Mouse (Mus musculus): ENCODE measurements around the gene Nt5dc3. TPM values are rescaled to one million over a fixed set of nuclear protein-coding genes. Genes with fewer than 3 reads are reported as not detected.

Nt5dc3 gene
- total and polyA plus RNA-seq, 2 experiments: 5.3 to 10.3 TPM

DNA sequence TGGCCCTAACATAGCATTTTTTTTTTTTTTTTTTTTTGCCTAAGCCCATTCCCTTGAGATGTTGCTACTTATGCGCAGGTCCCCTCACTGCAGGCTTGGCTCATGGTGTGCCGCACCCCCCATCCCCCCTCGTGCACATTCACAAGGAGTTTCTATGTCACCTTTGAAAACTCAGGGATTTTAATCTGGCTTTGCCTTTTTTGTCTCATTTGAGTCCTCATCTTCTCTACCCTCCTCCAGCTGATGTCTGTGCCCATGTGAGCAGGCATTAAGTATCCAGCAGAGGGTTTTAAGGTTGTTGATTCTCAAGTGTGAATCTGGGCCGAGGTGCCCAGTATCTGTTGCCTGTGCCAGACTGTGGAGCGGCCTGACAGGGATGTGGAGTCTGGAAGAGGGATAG, 2.8 kb downstream of the Nt5dc3 start:
- H3K9ac ChIP-seq (ENCODE audit: low read depth, low read length): no peak overlapping the region
- H3K27ac ChIP-seq (replicated peaks; ENCODE audit: insufficient read depth, low read depth, low read length): no peak overlapping the region
- peaks cover 28% of the 10 kb centered on the region for H3K4me1 ChIP-seq (ENCODE audit: control insufficient read depth, insufficient read depth, low read length)
- TF ChIP-seq CTCF (IDR thresholded peaks at IDR 0.05; ENCODE audit: low read depth, low read length) (no peak), POLR2A (IDR thresholded peaks at IDR 0.05; ENCODE audit: extremely low read depth, insufficient read depth, low read length) (no peak)
- peaks cover 31% of the 10 kb centered on the region for H3K79me2 ChIP-seq (ENCODE audit: control insufficient read depth, insufficient read depth, low read length)
- no peaks in the 10 kb centered on the region for H3K27me3 ChIP-seq (ENCODE audit: control insufficient read depth, insufficient read depth, low read length)
- DNase-seq (ENCODE audit: extremely low read depth, low read depth, low spot score): no peak
- WGBS: 74% methylated on average over 5 of the region's 5 CpGs
- H3K36me3 ChIP-seq (ENCODE audit: control insufficient read depth, insufficient read depth, low read length): no peaks in the 10 kb centered on the region
- H3K4me3 ChIP-seq (ENCODE audit: insufficient read depth, low read depth, low read length): no peak overlapping the region

DNA sequence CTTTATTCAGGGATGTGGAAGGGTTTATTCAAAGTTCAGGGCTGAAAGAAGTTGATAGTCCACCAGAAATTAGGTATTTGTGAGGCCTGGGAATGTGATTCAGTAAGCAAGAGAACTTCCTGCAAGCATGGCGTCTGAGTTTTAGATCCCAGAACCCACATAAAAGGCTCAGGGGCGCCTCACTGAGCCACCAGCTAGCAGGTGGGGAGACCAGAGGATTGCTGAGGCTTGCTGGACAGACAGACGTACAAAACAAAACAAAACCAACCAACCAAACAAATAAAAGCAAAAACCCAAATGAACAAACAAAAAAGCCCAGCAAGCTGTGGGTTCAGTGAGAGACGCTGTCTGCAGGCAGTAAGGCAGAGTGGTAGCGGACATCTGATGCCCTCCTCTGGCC, 3.9 kb downstream of the Nt5dc3 start:
- H3K27me3 ChIP-seq (ENCODE audit: control insufficient read depth, insufficient read depth, low read length): no peaks in the 10 kb centered on the region
- H3K79me2 ChIP-seq (ENCODE audit: control insufficient read depth, insufficient read depth, low read length): peaks cover 34% of the 10 kb centered on the region
- H3K4me1 ChIP-seq (ENCODE audit: control insufficient read depth, insufficient read depth, low read length): peaks cover 26% of the 10 kb centered on the region
- H3K9ac ChIP-seq (ENCODE audit: low read depth, low read length): no peak overlapping the region
- H3K36me3 ChIP-seq (ENCODE audit: control insufficient read depth, insufficient read depth, low read length): no peaks in the 10 kb centered on the region
- DNase-seq (ENCODE audit: extremely low read depth, low read depth, low spot score): no peak
- WGBS: 43% methylated on average over 5 of the region's 5 CpGs
- H3K4me3 ChIP-seq (ENCODE audit: insufficient read depth, low read depth, low read length): no peak overlapping the region
- H3K27ac ChIP-seq (replicated peaks; ENCODE audit: insufficient read depth, low read depth, low read length): peak overlapping the region; percentile 28; the same call in 1 of the 2 replicates
- TF ChIP-seq POLR2A (IDR thresholded peaks at IDR 0.05; ENCODE audit: extremely low read depth, insufficient read depth, low read length): no peak
- TF ChIP-seq CTCF (IDR thresholded peaks at IDR 0.05; ENCODE audit: low read depth, low read length): no peak

DNA sequence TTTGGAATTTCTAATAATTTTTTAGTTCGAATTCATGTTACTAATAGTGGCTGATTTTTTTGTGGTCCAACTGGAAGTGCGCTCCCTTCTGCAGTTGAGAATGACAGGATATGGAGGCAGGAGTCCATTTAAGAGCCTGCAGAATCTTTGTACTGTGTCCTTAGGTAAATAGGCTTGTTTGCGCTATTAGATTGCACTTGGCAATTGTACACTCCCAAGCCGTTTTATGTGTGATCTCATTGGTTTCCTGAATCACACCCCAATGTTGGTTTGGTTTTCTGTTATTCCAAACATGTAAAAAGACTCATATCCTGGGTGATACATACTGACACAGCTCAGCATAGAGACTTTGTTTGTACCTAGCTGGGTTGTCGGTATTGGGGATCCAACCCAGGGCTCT, 4.8 kb downstream of the Nt5dc3 start:
- Histone ChIP-seq H3K9ac (ENCODE audit: low read depth, low read length) (no peak overlapping the region), H3K27ac (replicated peaks; ENCODE audit: insufficient read depth, low read depth, low read length) (peak overlapping the region; percentile 34; the same call in 1 of the 2 replicates), H3K36me3 (ENCODE audit: control insufficient read depth, insufficient read depth, low read length) (no peaks in the 10 kb centered on the region), H3K4me1 (ENCODE audit: control insufficient read depth, insufficient read depth, low read length) (peaks cover 28% of the 10 kb centered on the region), H3K79me2 (ENCODE audit: control insufficient read depth, insufficient read depth, low read length) (peaks cover 41% of the 10 kb centered on the region), H3K4me3 (ENCODE audit: insufficient read depth, low read depth, low read length) (no peak overlapping the region), H3K27me3 (ENCODE audit: control insufficient read depth, insufficient read depth, low read length) (no peaks in the 10 kb centered on the region)
- peak; percentile 95 for DNase-seq (ENCODE audit: extremely low read depth, low read depth, low spot score)
- no peak for TF ChIP-seq POLR2A (IDR thresholded peaks at IDR 0.05; ENCODE audit: extremely low read depth, insufficient read depth, low read length)
- TF ChIP-seq CTCF (IDR thresholded peaks at IDR 0.05; ENCODE audit: low read depth, low read length): no peak
- 19% methylated on average over 5 of the region's 5 CpGs for WGBS

DNA sequence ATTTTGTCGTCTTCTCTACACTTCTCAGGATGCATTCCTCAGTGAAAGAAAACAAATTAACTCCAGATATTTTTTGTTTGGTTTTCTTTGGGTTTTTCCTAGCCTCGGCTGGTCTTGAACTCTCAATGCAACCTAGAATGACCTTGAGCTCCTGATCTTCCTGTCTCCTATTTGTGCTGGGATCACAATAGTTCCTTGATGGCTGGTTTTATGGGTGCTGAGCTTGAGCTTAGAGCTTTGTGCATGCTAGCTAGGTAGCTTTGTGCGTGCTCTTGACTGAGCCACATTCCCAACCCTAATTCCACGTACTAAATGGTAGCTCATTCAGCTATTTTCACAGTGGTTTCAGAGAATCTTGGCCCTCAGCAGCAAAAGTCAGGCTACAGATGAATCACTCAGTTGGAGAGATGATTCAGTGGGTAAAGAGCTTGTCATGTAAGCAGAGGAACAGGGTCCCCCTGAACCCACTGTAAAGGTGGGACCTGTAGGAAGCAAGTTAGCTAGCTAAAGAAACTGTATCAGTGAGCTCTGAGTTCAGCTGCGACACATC, 5.4 kb downstream of the Nt5dc3 start:
- H3K27me3 ChIP-seq (ENCODE audit: control insufficient read depth, insufficient read depth, low read length): no peaks in the 10 kb centered on the region
- 0 out of 2 replicates have a peak overlapping the region, but pooled peaks have one; percentile 18 for H3K27ac ChIP-seq (replicated peaks; ENCODE audit: insufficient read depth, low read depth, low read length)
- peaks cover 41% of the 10 kb centered on the region for H3K79me2 ChIP-seq (ENCODE audit: control insufficient read depth, insufficient read depth, low read length)
- no peak overlapping the region for H3K4me3 ChIP-seq (ENCODE audit: insufficient read depth, low read depth, low read length)
- no peak for DNase-seq (ENCODE audit: extremely low read depth, low read depth, low spot score)
- peaks cover 28% of the 10 kb centered on the region for H3K4me1 ChIP-seq (ENCODE audit: control insufficient read depth, insufficient read depth, low read length)
- H3K36me3 ChIP-seq (ENCODE audit: control insufficient read depth, insufficient read depth, low read length): no peaks in the 10 kb centered on the region
- no peak for TF ChIP-seq CTCF (IDR thresholded peaks at IDR 0.05; ENCODE audit: low read depth, low read length)
- no peak for TF ChIP-seq POLR2A (IDR thresholded peaks at IDR 0.05; ENCODE audit: extremely low read depth, insufficient read depth, low read length)
- H3K9ac ChIP-seq (ENCODE audit: low read depth, low read length): no peak overlapping the region
- 59% methylated on average over 5 of the region's 5 CpGs for WGBS

DNA sequence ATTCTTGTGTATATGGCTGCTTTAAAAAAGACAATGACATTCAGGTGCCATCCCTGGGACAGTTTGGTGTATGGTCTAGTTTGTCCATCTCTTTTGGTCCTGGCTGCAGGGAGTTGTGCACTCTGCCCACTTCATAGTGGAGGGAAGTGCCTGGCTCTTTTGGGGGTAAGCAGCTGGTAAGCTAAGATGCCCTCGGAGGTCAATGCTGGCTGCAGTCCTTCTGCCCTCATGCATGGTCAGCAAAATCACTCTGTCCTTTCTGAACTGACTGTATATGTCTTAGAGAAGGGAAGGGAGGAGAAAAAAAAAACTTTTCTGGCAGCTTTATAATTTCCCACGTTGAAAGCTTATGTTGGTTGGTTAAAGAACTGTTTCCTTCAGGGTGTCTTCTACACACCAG, 6.6 kb downstream of the Nt5dc3 start:
- Histone ChIP-seq H3K27ac (replicated peaks; ENCODE audit: insufficient read depth, low read depth, low read length) (no peak overlapping the region), H3K36me3 (ENCODE audit: control insufficient read depth, insufficient read depth, low read length) (no peaks in the 10 kb centered on the region), H3K4me1 (ENCODE audit: control insufficient read depth, insufficient read depth, low read length) (peaks cover 22% of the 10 kb centered on the region), H3K9ac (ENCODE audit: low read depth, low read length) (no peak overlapping the region), H3K27me3 (ENCODE audit: control insufficient read depth, insufficient read depth, low read length) (no peaks in the 10 kb centered on the region), H3K4me3 (ENCODE audit: insufficient read depth, low read depth, low read length) (no peak overlapping the region), H3K79me2 (ENCODE audit: control insufficient read depth, insufficient read depth, low read length) (peaks cover 47% of the 10 kb centered on the region)
- WGBS: 57% methylated on average over 2 of the region's 2 CpGs
- DNase-seq (ENCODE audit: extremely low read depth, low read depth, low spot score): no peak
- TF ChIP-seq POLR2A (IDR thresholded peaks at IDR 0.05; ENCODE audit: extremely low read depth, insufficient read depth, low read length) (no peak), CTCF (IDR thresholded peaks at IDR 0.05; ENCODE audit: low read depth, low read length) (no peak)

DNA sequence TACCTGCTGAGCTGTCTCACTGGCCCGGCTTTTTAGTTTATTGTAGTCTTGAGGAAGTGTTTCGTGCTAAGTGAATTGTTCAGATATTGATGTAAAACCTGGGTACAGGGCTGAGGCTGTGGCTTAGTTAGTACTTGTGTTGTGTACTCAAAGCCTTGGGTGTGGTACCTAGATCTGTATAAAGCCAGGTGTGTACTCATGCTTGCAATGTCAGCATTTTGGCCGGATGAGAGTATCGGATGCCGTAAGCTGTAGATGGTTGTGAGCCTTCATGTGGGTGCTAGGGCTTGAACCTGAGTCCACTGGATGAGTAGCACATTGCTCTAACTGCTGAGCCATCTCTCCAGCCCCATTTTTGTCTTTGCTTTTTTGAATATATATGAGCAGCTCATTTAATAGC, 7.3 kb downstream of the Nt5dc3 start:
- 90% methylated on average over 5 of the region's 5 CpGs for WGBS
- H3K27ac ChIP-seq (replicated peaks; ENCODE audit: insufficient read depth, low read depth, low read length): no peak overlapping the region
- H3K9ac ChIP-seq (ENCODE audit: low read depth, low read length): no peak overlapping the region
- peaks cover 22% of the 10 kb centered on the region for H3K4me1 ChIP-seq (ENCODE audit: control insufficient read depth, insufficient read depth, low read length)
- no peaks in the 10 kb centered on the region for H3K27me3 ChIP-seq (ENCODE audit: control insufficient read depth, insufficient read depth, low read length)
- peaks cover 50% of the 10 kb centered on the region for H3K79me2 ChIP-seq (ENCODE audit: control insufficient read depth, insufficient read depth, low read length)
- no peak overlapping the region for H3K4me3 ChIP-seq (ENCODE audit: insufficient read depth, low read depth, low read length)
- H3K36me3 ChIP-seq (ENCODE audit: control insufficient read depth, insufficient read depth, low read length): no peaks in the 10 kb centered on the region
- no peak for TF ChIP-seq CTCF (IDR thresholded peaks at IDR 0.05; ENCODE audit: low read depth, low read length)
- no peak for TF ChIP-seq POLR2A (IDR thresholded peaks at IDR 0.05; ENCODE audit: extremely low read depth, insufficient read depth, low read length)
- DNase-seq (ENCODE audit: extremely low read depth, low read depth, low spot score): no peak

All from liver, adult 2 months (tissue).